Mouse (Mus musculus): Measurements from ENCODE around the gene Anapc10.

GRCm38 (mm10) chr8:79680555-79680954 is 31.1 kb upstream of the Anapc10 start:
- TF ChIP-seq POLR2A (IDR thresholded peaks at IDR 0.05; ENCODE audit: insufficient read depth, low read depth, low read length) (no peak), CTCF (IDR thresholded peaks at IDR 0.05) (no peak)

Data from heart, adult 2 months (tissue).